Mouse (Mus musculus): ENCODE measurements around the gene Smchd1.
"Not testable (repeated sequence)": the region's sequence is repeated elsewhere in the genome, so short reads cannot be mapped to it uniquely, and the experiment has no call there.

Smchd1 gene

DNA sequence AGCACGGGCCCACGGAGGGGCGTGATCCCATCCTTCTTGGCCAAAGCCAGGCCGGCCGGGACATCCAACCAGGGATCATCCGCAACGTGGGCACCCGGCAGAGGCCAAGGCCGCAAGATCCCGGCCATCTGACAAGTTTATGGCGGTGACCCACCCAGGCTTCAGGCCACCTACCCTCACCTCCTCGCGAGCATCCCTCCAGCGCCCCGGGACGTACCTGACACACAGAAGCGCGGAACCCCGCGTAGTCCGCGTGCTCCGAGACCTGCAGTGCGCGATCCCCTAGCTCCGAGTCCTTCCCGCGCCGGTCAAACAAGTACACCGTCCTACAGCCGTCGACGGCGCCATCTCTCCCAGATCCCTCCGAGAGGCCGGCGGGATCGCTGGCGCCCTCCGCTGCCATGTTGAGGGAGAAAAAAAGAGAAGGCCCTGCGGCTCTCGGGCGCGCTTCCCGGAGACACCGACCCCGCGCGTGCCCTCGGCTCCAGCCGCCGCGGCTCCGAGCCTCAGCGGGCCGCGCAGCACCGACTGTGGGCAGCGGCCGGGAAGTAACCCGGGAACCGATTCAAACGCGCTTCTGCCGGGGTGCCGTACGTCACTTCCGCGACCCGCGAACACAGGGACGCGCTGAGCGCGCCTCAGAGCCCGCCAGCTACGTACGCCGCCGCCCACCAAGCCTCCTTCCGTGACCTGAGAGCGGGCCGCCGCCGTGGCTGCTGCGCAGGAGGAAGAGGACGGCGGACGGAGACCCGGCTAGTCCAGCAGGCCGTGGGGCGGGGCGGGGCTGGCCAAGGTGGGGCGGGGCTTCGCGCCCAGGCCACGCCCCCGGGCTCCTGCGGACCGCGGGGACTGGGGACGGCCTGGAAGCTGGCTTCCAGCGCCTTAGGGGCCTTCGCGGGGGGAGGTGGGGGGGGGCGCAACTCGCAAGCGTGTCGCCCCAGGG is at the start of gene Smchd1:
TSS of gene Smchd1 (minus strand) at position 582 of the 943 bp plus-strand sequence.
- DNase-seq (ENCODE audit: low read depth, low spot score): peak; percentile 78

DNA sequence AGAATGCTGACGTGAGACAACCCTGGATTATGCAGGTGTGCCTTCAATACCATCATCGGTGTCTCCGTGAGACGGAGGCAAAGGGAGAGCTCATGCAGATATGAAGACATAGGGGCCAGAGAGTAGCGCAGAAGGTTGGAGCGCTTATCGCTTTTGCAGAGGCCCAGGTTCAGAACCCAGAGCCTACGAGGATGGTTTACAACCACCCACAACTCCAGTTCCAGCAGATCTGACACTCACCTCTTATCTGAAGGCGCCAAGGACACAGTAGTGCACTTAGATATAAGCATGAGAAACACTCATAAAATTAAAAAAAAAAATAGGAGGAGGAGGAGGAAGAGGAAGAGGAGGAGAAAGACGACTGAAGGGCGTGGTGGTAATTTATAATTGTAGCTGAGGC is 35.2 kb upstream of the Smchd1 start:
- DNase-seq (ENCODE audit: low read depth, low spot score): no peak

DNA sequence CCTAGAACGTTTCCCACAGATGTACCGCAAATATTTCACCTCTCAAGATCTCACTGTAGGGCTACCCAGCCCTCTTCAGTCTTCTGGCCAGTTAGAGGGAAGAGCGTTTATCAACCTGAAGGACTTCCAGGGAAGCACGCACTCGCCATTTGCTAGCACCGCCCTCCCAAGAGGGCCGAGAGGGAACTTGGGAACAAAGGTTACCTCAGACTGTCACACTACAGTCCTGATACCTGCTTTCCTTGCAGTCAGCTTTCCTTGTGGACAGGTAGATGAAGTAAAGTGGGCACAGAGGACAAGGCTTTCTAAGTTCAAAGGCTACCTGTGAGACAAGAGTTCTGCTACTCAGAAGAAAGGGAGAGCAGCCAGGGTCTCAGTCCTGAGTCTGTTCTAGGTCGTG is 31.7 kb upstream of the Smchd1 start:
- DNase-seq (ENCODE audit: low read depth, low spot score): no peak

DNA sequence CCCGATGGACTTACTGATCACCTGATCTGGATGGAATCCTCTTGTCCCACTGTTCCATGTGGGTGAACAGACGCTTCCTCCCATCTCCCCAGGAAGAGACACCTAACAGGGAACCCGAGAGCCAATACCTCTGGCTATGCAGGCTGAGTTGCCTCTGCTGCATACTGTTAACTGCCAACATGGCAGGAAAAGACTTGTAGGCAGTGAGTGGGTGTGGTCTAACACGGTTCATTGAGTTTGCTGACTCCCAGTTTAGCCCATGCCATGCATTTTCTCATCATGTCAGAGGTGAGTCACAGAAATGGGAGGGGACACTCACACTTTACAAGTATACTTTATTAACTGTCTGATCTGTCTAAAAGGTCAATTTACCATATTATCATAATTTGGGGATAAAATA is 20.6 kb upstream of the Smchd1 start:
- no peak for DNase-seq (ENCODE audit: low read depth, low spot score)

DNA sequence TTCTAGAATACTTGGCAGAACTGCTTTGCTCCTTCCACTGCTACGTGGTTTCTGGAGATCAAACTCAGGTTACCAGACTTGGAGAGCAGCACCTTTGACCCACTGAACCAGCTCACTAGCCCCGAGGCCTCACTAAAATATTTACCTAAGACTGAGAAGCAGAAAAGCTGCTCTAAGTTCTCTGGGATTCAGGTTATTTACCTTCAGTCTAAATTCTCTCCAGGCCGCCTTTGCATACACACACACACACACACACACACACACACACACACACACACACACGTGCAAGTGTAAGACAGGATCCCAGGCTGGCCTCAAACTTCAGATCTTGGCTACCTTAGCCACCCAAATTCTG is 16.2 kb upstream of the Smchd1 start:
- DNase-seq (ENCODE audit: low read depth, low spot score): no peak

DNA sequence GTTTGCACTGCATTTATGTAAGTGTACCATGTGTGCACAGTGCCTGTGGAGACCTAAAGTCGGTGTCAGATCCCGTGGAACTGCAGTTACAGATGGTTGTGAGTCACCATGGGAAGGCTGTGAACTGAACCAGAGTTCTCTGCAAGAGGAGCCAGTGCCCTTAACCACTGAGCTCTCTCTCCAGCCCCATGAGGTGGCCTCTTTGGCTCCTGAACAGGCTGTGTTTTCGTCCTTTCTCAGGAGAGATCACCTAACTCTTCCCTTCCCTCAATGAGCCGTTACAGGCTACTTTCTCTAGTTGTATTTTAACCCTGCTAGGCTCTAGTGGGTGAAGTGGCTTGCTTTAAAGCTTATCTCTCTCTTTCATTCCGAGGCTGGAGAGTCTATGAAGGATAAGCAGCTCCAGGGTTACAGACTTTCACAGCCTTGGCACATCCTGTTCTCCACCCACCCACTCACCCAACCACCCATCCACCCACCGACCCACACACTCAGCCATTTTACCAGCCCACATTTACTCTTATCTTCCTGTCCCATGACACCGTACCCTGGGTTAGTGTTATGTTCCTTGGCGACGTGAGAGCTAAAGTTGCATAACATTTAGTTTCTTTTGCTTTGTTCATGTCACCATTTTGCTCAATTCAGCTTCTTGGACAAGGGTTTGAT is 15.7 kb upstream of the Smchd1 start:
- no peak for DNase-seq (ENCODE audit: low read depth, low spot score)

DNA sequence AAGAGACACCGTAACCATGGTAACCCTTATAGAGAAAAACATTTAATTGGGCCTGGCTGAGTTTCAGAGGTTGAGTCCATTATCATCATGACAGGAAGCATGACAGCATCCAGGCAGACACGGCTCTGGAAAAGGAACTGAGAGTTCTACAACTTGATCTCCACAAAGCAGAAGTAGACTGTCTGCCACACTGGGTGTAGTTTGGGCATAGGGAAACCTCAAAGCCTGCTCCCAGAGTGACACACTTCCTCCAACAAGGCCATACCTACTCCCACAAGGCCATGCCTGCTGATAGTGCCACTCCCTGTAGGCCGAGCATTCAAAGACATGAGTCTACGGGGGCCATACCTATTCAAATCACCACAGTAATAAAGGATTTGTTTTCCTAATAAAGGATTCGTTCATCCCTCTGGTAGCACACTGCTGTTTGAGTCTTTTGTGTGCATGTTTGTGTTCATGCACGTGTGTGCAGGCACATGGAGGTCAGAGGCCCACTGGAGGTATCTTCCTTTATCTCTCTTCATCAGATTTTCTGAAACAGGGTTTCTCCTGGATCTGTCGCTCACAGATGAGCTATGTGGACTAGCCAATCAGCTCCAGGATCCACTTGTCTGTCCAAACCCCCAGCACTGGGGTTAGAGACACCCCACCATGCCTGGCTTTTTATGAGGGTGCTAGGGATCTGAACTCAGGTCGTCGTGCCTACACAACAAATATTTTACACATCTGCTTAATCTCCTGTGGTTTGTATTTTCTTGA is 14.7 kb upstream of the Smchd1 start:
- no peak for DNase-seq (ENCODE audit: low read depth, low spot score)

DNA sequence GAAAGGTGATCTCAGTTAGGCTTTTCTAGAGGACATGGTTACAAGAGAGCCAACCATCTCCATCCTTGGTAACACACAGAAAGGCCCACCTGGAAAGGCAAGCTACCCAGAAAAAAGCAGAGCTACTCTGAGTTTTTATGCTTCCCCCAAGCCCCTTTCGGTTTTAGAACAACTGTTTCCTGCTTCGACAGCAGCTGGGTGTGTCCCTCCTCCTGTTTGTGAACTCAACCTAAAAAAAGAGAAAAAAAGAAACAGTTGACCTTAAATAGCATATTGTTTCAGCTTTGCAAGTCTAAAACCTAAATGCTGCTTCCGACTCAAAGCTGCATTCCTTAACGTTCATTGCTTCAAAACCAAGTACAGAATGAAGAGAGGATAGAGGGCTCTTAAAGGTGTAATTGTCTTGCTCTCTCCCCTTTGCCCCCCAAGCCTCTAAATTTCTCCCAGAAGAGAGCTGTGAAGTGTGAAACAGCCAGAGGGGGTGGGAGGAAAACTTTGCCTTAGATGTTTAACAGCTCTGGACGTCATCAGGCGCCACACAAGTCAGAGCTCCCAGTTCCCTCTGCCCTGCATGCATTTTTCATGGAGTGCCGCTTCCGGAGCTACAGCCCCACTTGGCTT is 11.2 kb upstream of the Smchd1 start:
- no peak for DNase-seq (ENCODE audit: low read depth, low spot score)

DNA sequence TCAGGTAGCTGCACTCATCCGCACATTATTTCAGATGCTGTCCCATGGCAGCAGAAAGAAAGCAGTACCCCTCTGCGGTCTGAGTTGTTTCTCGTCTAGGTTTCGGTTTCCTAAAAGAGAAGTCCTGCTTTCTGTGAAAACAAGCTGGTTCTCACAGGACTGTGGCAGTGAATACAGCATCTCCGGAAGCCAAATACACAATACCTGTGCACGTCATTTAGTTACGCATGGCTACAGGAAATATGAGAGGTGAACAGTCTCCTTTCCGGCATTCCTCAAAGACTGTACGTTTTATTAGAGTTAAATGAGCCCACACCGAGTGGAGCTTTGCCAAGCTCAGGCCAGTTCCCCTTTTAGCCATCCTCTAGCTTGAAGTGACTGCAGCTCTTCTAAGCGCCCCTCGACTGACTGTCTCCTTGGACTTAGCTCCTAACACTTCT is 10.7 kb upstream of the Smchd1 start:
- DNase-seq (ENCODE audit: low read depth, low spot score): no peak

DNA sequence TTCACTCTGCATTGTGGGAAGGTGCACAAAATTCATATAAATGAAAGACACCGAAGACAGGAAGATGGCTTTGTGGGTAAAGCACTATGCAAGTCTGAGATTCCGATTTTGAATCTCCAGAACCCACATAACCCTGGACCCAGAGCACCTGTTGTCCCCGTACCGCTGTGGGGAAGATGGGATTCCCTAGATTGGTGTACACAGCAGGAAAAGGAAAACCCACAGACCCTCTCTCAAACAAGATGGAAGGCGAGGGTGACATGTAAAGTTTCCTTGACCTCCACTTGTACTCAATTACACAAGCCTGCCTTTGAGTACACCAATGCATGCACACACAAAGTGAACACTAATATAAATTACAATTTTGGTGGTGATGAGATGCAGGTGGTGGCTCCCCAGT is 9.6 kb upstream of the Smchd1 start:
- no peak for DNase-seq (ENCODE audit: low read depth, low spot score)

DNA sequence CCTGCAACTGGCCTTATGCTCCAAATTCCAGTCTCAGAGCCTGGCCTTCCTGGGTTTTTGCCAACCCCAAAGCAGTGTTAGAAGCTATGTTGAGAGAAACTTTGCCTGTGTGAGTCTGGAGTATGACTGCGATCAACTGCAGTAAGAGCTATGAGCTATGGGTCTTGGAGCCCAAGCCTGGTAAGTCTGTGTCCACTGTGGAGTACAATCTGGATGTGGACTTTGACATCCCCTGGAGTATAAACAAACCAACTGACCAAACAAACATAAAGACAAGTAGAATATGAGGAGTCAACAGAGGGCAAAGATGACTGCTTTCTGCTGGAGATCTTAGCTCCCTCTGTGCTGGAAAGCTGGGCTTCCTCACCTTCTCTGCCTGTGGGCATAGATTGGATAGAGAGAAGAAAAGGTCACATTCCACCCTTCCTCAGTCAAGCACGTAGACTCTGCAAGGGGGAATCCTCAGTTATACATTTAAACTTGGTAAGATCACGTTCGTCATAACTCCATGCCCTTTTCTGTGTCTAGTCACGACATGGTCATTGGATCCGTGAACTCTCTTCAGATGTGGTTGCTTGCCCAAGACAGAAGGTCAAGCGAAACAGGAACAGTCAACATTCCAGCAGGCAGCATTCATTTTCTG is 8.4 kb upstream of the Smchd1 start:
- no peak for DNase-seq (ENCODE audit: low read depth, low spot score)

DNA sequence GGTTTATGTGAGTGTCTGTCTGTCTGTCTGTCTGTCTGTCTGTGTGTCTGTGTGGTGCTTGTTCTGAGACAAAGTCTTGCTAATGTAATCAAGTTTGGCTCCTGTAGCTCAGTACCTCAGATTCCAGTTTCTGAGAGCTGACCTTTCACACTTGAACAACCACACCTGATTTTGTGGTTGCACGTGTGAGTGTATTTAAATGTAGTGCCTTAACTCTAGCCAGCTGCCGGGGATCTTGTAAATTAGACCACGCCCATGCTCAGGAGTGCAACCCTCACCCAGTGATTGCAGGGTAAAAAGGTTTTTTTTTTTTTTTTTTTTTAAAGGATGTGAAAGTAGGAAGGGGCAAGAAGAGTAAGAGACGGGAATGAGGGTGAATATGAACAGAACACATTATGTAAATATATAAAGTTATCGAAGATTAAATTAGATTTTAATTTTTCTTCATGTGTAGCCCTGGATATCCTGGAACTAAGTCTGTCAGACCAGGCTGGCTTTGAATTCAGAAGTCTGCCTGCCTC is 4.3 kb upstream of the Smchd1 start:
- DNase-seq (ENCODE audit: low read depth, low spot score): no peak

DNA sequence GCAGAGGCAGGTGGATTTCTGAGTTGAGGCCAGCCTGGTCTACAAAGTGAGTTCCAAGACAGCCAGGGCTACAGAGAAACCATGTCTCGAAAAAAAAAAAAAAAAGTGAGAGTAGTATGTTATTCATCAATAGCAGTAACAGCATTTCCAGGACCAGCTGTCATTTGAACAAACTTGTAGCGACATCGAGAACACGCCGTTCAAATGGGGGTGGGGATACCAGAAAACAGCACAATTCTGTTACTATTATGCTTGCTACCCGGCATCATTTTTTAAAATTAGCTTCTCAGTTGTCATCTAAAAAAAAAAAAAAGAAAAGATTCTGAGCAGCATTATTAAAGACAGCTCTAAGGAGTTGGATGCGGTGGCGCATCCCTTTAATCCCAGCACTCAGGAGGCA is 2.3 kb upstream of the Smchd1 start:
- no peak for DNase-seq (ENCODE audit: low read depth, low spot score)

DNA sequence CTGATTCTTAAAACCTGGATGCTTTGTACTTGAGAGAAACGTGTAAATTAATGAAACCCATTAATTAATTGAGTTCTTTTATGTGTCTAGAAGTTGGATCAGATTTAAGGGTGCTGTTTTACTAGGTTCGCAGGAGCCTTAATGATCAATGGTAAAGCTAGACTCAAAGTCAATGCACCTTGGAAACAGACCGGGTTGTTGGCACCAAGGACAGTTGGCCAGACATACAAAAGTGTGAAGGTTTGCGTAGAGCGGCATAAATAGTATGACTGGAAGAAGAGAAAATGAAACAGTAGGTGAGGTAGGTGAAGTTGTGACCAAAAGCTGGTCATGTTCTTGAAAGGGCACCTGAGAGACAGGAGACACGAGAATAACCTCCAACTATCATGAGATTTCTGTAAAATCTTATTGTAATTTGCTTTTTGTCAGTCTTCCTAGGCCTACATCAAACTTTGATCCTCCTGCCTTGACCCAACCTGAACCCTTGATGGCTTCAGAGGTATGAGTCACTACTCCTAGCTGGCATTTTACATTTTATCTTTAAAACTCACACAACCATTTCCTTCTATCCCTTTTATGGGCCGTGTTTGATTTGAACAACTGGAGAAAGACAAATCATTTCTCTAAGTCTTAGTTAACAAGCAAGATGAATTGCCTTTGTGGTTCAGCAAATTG is 1.3 kb upstream of the Smchd1 start:
- no peak for DNase-seq (ENCODE audit: low read depth, low spot score)

DNA sequence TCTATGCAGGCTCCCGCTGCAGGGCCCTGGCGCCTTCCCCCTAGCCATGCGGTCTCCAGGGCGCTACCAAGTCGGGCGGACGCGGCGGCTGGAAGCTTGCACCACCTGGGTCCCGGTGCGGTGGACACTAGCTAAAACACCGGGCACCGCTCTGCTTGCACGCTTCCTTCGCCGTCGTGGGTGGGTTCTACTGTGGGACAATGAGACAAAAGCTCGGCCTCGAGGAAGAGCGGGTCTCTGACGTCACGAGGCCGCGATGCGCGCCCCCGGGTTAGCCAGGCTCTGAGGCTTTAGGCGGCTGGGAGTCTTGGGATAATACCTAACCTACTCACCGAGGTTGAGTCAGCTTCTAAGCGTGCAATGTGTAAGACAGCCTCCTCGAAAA is 554 bp upstream of the Smchd1 start:
- DNase-seq (ENCODE audit: low read depth, low spot score): no peak

DNA sequence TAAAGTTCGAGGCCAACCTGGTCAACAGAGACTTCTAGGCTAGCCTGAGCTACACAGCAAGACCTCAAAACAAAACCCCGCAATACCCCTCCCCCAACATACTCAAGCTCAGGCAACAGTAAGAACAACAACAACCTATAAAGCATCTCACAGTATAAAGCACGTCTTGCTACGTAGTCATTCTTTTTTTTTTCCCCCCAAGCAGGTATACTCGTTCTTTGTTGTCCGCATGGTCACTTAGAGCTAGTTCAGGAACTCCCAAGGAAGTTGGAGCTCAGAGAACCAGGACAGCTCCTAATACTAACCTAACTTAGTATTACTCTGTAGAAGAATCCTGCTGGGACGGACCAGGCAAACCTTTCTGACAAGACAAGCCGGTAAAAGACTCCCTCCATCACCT is 1.0 kb downstream of the Smchd1 start:
- DNase-seq (ENCODE audit: low read depth, low spot score): peak; percentile 15

DNA sequence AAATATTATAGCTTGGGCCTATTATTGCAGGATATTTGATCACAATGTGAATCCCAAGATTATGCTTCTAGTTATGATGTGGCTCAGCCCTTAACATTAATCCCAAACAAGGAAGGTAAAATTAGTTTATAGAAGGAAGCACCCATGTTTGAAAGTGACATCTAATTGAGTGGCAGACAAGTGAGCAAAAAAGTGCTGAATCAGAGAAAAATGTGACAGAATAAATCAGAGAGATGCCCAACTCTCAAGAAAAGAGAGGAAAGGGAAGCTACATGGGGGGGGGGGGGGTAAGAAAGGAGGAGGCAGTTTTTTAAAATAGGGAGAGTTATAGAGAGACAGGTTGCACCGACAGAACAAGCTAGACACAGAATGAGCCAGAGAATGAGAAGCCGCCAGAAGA is 3.9 kb downstream of the Smchd1 start:
- no peak for DNase-seq (ENCODE audit: low read depth, low spot score)

DNA sequence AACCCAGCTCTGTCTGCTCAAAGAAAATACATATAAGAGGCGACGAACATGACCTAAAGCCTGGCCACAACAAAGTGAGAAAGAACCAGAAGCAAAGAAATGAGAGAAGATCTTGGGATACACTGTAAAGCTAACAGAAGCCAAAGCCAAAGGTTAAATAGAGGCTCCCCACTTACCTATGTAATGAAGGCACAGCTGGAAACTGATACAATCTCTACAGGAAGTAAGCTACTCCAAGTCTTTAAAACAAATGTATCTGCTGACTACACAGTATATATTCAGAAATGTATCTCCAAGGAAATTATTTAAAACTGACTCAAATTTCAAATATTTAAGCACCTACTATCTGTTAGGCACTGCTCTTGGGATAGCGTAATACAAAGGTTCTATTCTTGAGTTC is 14.8 kb downstream of the Smchd1 start:
- DNase-seq (ENCODE audit: low read depth, low spot score): no peak

DNA sequence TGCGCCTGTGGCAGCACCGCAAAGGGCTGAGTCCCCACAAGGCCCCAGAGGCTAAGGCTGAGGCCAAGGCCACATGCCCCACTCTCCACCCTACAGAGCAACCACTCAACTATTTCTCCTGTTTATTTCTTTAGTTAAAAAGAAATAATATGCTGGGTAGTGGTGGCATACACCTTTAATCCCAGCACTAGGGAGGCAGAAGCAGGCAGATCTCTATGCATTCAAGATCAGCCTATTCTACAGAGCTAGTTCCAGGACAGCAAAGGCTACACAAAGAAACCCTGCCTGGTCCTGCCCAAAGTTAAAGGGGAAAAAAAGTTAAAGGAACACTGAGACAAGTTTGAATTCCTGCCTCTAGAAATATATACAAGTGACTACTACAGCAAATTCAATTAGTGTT is 15.3 kb downstream of the Smchd1 start, which contains the start of gene Gm4707:
TSS of gene Gm4707 (minus strand) at position 101 of the 400 bp plus-strand sequence.
- no peak for DNase-seq (ENCODE audit: low read depth, low spot score)

DNA sequence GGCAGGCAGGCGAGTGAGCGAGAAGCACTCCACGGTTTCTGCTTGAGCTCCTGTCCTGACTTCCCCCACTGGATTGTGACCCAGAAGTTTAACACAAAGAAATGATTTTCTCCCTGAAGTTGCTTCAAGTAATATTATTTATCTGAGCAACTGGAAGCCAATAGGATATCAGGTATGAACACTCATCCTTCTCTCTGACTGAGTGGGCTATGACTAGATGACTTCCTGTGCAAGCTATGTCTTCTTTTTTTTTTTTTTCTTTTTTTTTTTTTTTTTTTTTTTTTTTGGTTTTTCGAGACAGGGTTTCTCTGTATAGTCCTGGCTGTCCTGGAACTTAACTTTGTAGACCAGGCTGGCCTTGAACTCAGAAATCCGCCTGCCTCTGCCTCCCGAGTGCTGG is 17.8 kb downstream of the Smchd1 start:
- DNase-seq (ENCODE audit: low read depth, low spot score): not testable (repeated sequence)

DNA sequence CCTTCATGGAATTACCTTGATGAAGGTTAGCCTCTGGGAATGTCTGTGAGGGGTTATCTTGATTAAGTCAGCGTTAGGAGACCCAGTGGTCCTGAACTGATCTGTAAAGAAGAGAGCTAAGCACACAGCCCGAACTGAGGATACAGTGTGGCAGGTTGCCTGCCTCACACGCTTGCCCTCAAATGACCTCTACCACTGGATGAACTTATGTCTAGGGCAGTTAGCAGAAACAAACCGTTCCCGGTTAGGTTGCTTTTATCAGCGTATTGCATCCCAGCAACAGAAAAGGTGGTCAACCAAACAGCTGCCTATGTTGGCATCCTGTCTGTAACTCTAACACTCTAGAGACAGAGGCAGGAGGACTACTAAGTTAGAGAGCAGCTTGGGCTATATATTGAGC is 30.0 kb downstream of the Smchd1 start:
- DNase-seq (ENCODE audit: low read depth, low spot score): no peak

All from c-Kit-negative CD71-positive TER-119-positive erythroid progenitor cells, embryonic 14.5 days (primary cell).